Mouse (Mus musculus): ENCODE data around the gene Six1.
"Not testable (repeated sequence)": the region's sequence is repeated elsewhere in the genome, so short reads cannot be mapped to it uniquely, and the experiment has no call there.

Six1 gene

DNA sequence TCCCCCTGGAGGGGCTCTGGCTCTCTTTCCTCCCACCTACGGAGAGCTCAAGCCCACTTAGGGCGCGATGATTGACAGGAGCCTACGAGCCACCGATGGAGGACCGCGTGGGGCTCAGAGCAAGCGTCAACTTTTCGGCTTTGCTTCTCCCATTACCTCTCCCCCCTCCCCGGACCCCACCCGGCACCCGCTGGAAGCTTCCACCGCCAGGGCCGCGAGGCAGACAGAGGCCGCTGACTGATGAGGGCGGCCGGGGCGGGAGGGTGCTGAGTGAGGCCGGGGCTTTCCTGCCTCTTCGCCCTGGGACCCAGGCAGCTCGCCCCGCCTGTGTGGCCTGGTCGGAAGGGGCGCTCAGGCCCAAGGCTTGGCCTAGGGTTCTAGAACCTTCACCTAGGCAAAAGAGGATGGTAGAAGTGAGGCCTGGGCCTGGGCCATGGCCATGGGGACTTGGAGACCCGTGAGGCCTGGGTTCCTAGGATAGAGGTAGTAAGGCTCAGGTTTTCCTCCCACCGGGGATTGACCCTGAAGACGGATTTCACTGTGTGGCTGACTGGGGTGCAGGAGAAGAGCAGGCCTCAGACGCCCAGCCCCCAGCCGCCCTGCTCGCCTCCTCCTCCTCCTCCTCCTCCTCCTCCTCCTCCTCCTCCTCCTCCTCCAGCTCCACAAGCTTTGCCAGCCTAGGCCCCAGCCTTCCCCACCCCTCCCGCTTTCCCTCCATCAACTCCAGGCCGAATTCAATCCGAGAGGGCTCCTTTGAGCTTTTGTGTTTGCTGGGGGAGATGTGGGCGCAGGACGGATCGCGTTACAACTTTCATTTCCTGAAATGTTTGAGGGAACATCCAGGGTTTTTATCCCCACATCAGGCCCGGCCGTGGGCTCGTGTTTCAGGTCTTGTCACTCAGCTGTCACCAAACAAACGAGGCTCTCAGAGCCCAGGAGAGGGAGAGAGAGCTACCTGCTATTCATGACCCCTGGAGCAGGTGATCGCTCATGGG lies 18.5 kb downstream of the Six1 start:
- no peak for DNase-seq (ENCODE audit: low read depth, low spot score)

DNA sequence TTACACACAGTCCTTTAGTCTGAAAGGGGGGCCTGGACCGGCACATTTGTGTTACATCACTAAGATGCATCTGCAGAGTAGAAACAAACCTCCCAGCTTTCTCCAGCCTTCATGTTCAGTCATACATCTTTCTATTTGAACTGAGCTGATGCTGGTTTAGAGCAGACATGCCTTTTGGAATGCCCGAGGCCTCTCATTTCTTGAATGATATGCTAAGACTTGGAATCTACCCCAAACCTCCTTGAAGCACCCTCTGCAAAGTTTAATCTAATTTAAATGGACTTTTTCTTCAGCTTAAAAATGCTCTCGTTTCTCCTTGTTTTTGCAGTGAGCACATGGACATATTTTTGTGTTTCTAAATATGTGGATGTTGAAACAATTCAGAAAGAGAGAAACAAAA lies 21.0 kb downstream of the Six1 start:
- DNase-seq (ENCODE audit: low read depth, low spot score) = no peak

DNA sequence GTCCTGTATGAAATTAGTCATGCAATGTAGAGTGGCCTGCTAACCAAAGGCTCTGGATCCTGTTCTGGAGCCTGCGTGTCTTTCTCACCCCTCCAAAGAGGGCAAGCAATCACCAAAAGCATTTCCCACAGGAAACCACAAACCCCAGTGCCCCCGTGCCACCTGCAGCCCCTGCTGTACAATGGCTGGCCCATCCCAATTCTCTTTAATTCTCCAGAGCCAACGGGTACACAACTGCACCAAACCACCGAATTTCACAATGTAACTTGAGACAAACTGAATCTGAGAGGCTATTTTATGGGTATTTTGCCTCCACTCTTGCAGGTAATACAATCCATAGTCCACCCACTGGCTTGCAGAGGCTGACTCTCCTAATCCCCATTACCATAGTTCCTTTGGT lies 22.4 kb downstream of the Six1 start:
- no peak for DNase-seq (ENCODE audit: low read depth, low spot score)

DNA sequence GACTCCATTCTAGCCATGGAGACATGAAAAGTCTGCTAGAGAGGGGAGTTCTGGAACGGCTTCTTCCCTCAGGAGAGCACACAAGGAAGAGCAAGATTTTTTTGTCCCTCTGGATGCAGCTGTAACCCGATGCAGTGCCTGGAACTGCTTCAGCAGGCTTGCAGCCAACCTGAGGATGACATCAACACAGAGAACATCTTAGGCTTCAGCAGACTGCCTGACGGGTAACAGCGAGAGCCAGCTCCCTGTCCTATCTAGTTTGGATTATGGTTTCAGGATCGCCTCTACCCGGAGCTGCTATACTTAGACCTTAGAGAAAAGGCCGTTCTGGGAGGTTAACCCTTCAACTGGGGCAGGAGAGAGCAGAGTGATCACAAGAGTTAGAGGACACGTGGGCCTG lies 28.2 kb downstream of the Six1 start:
- no peak for DNase-seq (ENCODE audit: low read depth, low spot score)

DNA sequence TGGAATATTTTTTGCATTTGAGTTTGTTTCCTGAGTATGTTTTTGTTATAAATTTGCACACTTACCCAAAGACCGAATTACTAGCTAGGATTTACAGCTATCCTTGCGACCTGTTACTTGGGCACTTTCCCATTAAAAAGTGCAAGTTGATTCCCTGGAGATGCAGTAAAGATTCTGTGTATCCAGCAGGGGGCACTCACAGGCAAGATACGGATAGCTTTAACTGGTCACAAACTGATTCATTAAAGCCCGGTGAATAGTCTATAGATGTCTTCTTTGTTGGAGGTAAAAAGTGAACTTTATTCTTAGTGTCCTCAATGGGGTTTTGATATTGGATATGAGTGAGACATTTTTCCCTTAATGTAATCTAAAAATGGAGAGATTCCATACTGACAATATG lies 32.7 kb downstream of the Six1 start:
- DNase-seq (ENCODE audit: low read depth, low spot score) = no peak

DNA sequence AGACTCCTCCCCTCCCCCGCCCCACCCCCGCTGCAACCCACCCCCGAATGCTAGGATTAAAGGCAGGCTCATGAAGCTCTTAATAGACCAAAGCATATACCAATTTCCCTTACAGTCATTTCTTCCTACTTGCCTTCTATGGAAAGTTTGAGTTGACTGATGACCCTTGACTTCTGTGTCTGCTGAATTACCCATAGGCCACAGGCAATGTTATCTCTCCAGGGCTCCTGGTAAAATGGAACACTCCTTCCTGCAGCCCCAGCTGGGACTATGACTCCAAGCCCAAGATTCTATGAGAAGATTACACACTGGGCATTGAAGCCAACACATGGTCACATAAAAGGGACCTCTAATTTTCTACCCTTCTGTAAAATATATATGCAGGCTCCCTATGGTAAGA lies 33.3 kb downstream of the Six1 start:
- no peak for DNase-seq (ENCODE audit: low read depth, low spot score)

DNA sequence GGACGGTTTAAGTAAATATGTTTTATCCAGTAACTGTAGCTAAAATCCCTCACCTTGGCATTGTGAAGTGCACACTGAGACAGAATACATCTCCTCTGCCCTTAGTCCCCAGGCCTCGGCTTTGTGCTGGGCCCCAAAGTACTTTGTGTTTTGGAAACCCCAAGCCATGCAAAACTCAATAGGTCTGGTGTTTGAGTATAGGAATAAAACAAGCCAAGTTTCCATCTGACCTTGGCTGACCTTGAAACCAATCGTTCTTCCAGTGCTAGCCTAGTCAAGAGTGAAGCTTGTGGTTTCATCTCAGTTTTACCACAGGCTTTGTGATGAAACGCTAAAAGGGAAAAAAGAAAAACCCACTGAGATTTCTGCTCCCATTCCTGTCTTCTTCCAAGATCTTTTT lies 34.8 kb downstream of the Six1 start:
- no peak for DNase-seq (ENCODE audit: low read depth, low spot score)

DNA sequence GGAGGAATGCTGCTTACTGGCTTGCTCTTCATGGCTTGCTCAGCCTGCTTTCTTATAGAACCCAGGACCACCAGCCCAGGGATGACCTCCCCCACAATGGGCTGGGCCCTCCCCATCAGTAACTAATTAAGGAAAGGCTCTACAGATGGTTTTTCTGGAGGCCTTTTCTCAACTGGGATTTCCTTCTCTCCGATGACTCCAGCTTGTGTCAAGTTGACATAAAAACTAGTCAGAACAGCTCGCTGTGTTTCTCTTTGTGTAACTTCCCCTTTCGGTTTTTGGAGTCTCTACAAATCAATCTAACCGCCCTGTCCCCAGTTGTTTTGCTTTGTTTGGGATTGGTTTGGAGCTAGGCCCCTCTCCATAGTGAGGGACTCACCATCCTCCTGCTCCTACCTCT lies 37.5 kb downstream of the Six1 start:
- no peak for DNase-seq (ENCODE audit: low read depth, low spot score)

DNA sequence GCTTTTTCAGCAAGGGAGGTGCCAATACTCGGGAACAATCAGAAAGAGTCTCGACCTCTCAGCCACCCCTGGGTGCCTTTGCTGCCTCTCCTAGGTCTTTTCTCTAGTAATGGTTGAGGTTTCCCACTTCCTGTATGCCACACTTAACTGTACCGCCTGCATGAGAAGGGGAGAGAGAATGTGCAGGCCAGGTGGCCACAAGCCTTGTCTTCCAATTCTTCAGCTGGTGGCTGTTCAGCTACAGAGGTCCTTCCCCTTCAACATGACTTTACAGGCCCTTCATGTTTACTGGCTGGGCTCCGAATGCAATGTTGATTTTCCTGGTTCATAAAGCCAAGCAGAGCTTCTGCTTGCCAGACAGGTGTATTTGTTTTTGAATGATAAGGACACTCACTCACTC lies 39.4 kb downstream of the Six1 start:
- DNase-seq (ENCODE audit: low read depth, low spot score) = no peak

DNA sequence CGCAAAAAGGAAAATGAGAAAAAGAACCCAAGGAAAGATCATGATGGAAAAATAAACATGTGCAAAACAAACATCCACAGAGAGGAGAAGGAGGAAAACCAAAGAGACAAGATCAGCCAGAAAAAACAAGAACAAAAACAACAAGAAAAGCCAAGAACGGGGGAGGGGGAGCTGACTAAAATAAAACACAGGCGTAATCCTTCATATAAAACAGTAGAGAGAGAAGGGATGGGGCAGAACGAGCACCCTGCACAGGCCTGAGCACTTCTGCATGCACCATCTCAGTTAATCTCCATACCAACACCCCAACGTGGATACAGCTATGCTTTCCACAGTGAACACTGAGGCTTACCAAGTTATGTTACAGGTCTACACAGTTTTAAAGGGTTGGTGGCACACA lies 40.9 kb downstream of the Six1 start:
- DNase-seq (ENCODE audit: low read depth, low spot score) = no peak

DNA sequence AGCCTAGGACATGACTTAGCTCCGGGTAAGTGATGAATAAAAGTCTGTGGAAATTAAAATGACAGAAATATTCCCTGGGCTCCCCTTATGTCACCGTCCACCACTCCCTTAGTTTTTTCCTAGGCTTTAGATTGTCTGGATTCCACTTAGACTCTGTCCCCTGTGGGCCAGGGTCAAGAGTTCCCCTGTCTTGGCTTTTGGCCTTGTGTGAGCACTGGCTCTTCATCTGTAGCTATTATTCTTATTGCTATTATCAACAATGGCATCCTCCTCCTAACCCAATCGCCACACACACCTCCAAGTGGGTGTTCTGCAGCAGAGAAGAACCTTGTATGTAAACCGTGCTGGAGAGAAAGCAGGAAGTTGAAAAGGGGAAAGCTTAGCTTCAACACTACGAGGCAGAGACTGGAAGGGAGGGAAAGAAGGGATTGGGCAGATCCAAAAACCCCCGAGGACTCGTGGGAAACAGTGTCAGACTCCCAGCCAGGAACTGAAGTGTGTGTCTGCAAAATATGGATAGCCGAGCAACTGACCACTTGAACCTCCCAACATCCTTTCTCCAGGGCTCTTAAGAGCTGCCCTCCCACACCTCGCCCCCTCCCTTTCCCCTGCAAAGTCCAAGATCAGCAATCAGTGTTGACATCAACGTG lies 41.4 kb downstream of the Six1 start:
- DNase-seq (ENCODE audit: low read depth, low spot score) = no peak

DNA sequence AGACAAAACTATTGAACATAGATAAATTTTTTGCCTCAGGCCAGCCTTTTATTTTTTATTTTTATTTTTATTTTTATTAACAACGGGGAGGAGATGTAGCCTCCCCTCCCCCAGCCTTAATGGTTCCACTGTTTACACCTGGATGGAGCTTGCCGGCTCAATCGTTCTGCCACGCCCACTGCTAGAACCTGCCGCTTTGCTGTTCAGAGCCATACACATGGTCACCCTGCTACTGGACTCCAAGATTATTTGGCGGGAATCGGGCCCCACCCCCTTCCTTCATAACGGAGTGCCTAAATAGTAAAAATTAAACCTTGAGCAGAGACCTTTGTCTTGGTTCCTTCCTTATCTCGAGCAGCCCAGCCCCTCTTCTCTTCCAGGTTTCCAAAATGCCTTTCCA lies 50.8 kb downstream of the Six1 start:
- DNase-seq (ENCODE audit: low read depth, low spot score) = not testable (repeated sequence)

DNA sequence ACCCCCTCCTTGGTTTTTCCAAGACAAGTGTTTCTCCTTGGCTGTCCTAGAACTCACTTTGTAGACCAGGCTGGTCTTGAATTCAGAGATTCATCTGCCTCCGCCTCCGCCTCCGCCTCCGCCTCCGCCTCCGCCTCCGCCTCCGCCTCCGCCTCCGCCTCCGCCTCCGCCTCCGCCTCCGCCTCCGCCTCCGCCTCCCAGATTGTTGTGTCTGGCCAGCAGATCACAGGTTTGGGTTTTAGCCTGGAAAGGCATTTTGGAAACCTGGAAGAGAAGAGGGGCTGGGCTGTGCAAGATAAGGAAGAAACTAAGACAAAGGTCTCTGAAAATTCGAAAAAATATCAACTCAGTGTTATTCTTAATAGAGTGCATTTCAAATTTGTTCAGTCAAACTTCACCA lies 51.4 kb downstream of the Six1 start:
- not testable (repeated sequence) for DNase-seq (ENCODE audit: low read depth, low spot score)

DNA sequence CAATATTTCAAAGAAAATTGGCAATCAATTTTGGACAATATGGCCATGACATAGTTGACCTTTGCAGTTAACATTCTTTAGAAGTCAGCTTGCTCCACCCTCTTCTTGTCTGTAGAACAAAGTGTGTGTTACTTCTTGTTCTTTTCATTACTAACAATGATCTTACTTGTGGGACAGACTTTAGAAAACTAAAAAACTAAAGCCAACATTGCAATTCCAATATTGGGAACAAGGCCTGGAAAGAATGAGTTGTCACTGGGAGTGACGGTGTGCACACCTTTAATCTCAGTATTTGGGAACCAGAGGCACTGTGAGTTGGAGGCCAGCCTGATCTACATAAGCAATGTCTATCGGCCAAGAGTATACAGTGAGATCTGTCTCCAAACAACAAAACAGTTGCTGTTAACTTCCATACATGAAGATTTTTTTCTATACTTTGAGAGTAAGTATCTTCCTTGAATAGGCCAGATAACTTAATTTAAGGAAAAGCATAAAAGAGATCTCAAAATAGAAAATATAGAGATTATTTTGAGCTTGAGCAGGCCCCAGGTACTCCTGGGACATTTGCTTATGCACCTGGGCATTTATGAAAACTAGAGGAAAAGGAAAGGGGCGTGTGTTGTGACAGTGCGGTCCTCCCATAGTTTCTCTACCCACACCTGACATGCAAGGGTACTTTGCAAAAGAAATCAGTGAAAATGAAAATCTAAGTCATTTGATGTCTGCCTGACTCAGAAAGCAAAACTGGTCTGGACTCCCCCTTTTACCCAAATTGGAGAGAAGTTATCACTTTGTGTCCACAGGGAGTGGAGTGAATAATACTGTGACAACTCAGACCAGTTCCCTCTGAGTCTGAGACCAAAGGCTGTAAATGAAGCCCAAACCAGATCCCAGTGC lies 55.3 kb downstream of the Six1 start:
- no peak for DNase-seq (ENCODE audit: low read depth, low spot score)

DNA sequence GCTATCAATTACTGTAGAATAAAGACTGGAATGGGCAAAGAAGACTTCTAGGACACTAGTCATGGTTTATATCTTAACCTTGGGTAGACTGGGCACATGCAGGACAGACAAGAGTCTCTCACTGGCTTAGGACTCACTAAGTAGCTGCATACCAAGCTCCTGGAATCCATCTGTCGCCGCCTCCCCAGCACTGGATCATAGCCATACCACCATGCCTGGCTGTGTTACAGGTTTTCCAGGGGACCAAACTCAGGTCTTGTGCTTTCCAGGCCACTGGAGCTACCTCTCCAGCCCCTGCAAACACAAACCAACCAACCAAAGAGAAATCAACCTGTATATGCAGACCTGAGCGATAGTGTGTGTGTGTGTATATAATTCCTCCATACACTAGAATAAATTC lies 57.0 kb downstream of the Six1 start:
- no peak for DNase-seq (ENCODE audit: low read depth, low spot score)
